Mouse (Mus musculus): ENCODE measurements around the gene Apba2. TPM values are rescaled to one million over a fixed set of nuclear protein-coding genes. Genes with fewer than 3 reads are reported as not detected.

Apba2 gene
- total and polyA plus RNA-seq, 3 experiments: 0.11 TPM; not detected in 2

DNA sequence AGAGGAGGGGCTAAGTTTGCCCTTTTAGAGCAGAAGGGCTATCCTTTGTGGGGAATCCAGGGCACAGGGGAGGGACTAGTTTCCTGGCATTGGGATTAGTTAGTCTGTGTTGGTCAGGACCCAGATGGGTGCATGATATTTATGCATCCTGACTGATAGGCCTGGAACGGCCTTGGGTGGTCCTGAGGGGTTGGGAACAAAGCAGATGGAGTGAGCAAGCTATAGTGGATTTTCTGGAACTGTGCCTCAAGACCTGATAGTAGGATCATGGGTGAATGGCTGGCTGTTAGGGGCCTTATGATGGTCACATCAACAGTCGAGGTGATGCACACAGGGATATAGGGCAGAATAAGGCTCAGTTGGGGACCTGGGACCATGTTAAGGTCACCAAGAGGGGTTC, 8.4 kb downstream of the Apba2 start:
- Histone ChIP-seq H3K4me3 (ENCODE audit: low read depth, low read length) (no peak overlapping the region), H3K4me1 (ENCODE audit: insufficient read depth, low read depth, low read length) (no peaks in the 10 kb centered on the region)
- DNase-seq (ENCODE audit: low spot score): no peak

DNA sequence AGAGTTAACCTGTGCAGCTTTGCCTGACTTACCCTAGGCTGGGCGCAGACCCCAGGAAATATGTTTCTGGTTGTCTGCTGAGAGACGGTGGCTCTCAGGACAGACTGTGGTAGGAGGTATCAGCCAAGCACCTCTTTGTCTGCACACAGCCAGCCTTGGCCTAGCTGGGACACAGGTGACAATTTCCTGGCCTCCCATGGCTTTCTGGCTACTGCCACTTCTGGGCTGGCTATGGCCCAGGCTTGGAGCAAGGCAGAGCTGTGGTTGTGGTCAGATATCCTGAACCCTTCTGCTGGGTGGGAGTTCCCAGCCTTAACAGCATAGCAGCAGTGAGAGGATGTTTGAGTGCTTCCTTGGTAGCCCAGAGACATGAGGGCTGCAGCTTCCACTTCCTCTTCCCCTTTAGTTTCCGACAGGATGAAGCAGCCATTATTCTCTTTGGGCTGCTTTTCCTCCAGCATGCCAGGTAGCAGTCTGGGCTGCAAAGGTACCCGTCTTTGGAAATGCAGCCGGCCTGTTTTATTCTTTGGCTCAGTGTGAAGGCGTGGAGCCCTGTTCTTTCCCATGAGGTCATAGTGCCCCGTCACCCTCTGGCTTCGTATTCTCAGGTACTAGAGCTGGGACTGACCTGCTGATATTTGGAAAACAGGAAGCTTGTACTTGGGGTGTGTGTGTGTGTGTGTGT, 9.2 kb downstream of the Apba2 start:
- H3K27me3 ChIP-seq (ENCODE audit: insufficient read depth, low read length): no peaks in the 10 kb centered on the region
- H3K36me3 ChIP-seq (replicated peaks): no peaks in the 10 kb centered on the region
- ATAC-seq (ENCODE audit: extremely low read depth, insufficient number of reproducible peaks, low FRiP score, poor library complexity, severe bottlenecking) (no peak), DNase-seq (ENCODE audit: low spot score) (no peak)
- TF ChIP-seq CTCF (IDR thresholded peaks at IDR 0.05; ENCODE audit: low read depth, low read length): no peak
- TF ChIP-seq GATA2 (IDR thresholded peaks at IDR 0.05; ENCODE audit: borderline replicate concordance, low read depth, low read length): no peak
- TF ChIP-seq TAL1 (conservative IDR thresholded peaks at IDR 0.05; ENCODE audit: low read depth, low read length): no peak
- TF ChIP-seq GATA1 (IDR thresholded peaks at IDR 0.05; ENCODE audit: borderline replicate concordance, low read length): no peak
- TF ChIP-seq POLR2AphosphoS5 (IDR thresholded peaks at IDR 0.05; ENCODE audit: insufficient replicate concordance, low read depth, low read length): no peak
- peaks cover 76% of the 10 kb centered on the region for H3K9me3 ChIP-seq (replicated peaks)
- no peaks in the 10 kb centered on the region for H3K4me1 ChIP-seq (ENCODE audit: insufficient read depth, low read depth, low read length)
- H3K4me3 ChIP-seq (ENCODE audit: low read depth, low read length): no peak overlapping the region

More for the DNA sequence above, 8.4 kb downstream of the Apba2 start:
- TF ChIP-seq GATA2 (IDR thresholded peaks at IDR 0.05; ENCODE audit: borderline replicate concordance, low read depth, low read length) (no peak), TAL1 (conservative IDR thresholded peaks at IDR 0.05; ENCODE audit: low read depth, low read length) (no peak), CTCF (IDR thresholded peaks at IDR 0.05; ENCODE audit: low read depth, low read length) (no peak), POLR2AphosphoS5 (IDR thresholded peaks at IDR 0.05; ENCODE audit: insufficient replicate concordance, low read depth, low read length) (no peak), GATA1 (IDR thresholded peaks at IDR 0.05; ENCODE audit: borderline replicate concordance, low read length) (no peak)
- no peaks in the 10 kb centered on the region for H3K36me3 ChIP-seq (replicated peaks)
- peaks cover 74% of the 10 kb centered on the region for H3K9me3 ChIP-seq (replicated peaks)
- no peak for ATAC-seq (ENCODE audit: extremely low read depth, insufficient number of reproducible peaks, low FRiP score, poor library complexity, severe bottlenecking)
- no peaks in the 10 kb centered on the region for H3K27me3 ChIP-seq (ENCODE audit: insufficient read depth, low read length)

DNA sequence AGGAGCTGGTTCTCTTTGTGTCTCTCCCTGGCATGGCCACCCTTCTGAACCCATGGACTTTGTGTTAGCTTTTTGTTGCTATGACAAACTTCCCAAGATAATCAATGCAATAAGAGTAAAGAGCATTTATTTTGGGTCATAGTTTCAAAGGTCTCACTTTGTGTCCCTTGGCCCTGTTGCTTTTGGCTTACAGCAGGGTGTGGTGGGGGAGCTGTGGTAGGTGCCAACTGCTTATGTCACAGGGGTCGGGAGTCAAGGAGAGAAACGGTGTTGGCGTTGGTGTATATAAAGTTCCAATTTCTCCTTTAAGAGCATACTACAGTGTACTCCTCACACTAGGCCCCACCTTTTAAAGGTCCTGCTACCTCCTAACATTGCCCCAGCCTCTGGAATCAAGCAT, 12.1 kb downstream of the Apba2 start:
- DNase-seq (ENCODE audit: low spot score): no peak
- Histone ChIP-seq H3K36me3 (replicated peaks) (no peaks in the 10 kb centered on the region), H3K4me3 (ENCODE audit: low read depth, low read length) (no peak overlapping the region), H3K27me3 (ENCODE audit: insufficient read depth, low read length) (no peaks in the 10 kb centered on the region), H3K4me1 (ENCODE audit: insufficient read depth, low read depth, low read length) (no peaks in the 10 kb centered on the region), H3K9me3 (replicated peaks) (peaks cover 64% of the 10 kb centered on the region)
- no peak for TF ChIP-seq GATA1 (IDR thresholded peaks at IDR 0.05; ENCODE audit: borderline replicate concordance, low read length)
- no peak for TF ChIP-seq CTCF (IDR thresholded peaks at IDR 0.05; ENCODE audit: low read depth, low read length)
- no peak for TF ChIP-seq GATA2 (IDR thresholded peaks at IDR 0.05; ENCODE audit: borderline replicate concordance, low read depth, low read length)
- TF ChIP-seq POLR2AphosphoS5 (IDR thresholded peaks at IDR 0.05; ENCODE audit: insufficient replicate concordance, low read depth, low read length): no peak
- TF ChIP-seq TAL1 (conservative IDR thresholded peaks at IDR 0.05; ENCODE audit: low read depth, low read length): no peak
- ATAC-seq (ENCODE audit: extremely low read depth, insufficient number of reproducible peaks, low FRiP score, poor library complexity, severe bottlenecking): no peak

DNA sequence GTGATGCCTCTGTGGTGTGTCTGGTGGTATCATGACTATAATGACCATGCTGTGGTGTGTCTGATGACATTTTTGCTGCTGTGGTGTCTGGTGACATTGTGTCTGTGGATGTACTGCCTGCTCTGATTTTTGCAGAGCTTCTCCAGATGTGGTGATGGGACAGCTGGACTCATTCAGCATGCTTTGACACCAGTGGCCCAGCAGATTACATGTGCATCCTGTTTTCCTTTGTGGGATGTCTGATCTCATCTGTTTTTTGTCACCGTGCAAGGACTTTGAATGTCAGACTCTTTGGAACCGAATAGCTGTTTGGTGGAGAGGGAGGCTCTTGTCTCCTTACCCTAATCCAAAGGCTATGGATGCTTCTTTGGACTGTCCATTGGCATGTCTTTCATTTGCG, 13.8 kb downstream of the Apba2 start:
- no peak for ATAC-seq (ENCODE audit: extremely low read depth, insufficient number of reproducible peaks, low FRiP score, poor library complexity, severe bottlenecking)
- H3K9me3 ChIP-seq (replicated peaks): peaks cover 59% of the 10 kb centered on the region
- TF ChIP-seq GATA2 (IDR thresholded peaks at IDR 0.05; ENCODE audit: borderline replicate concordance, low read depth, low read length) (no peak), CTCF (IDR thresholded peaks at IDR 0.05; ENCODE audit: low read depth, low read length) (no peak), GATA1 (IDR thresholded peaks at IDR 0.05; ENCODE audit: borderline replicate concordance, low read length) (no peak), POLR2AphosphoS5 (IDR thresholded peaks at IDR 0.05; ENCODE audit: insufficient replicate concordance, low read depth, low read length) (no peak), TAL1 (conservative IDR thresholded peaks at IDR 0.05; ENCODE audit: low read depth, low read length) (no peak)
- DNase-seq (ENCODE audit: low spot score): no peak
- no peak overlapping the region for H3K4me3 ChIP-seq (ENCODE audit: low read depth, low read length)
- no peaks in the 10 kb centered on the region for H3K4me1 ChIP-seq (ENCODE audit: insufficient read depth, low read depth, low read length)
- no peaks in the 10 kb centered on the region for H3K36me3 ChIP-seq (replicated peaks)
- H3K27me3 ChIP-seq (ENCODE audit: insufficient read depth, low read length): no peaks in the 10 kb centered on the region

DNA sequence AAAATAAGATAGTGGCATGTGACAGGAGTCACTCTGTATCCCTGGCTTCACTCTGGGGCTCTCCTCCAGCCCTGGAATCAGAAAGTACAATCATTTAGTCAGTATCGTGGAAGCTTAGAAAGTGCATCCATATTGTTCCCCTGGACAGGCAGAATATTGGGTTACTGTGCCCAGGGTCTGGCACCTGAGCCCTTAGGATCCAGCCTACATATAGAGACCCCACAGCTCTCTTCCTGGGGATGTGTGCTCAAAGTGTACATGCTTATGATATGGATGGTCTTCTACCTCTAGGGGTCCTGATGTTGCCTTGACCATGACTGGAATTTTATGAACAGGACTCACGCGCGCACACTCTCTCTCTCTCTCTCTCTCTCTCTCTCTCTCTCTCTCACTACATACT, 14.4 kb downstream of the Apba2 start:
- no peak for TF ChIP-seq POLR2AphosphoS5 (IDR thresholded peaks at IDR 0.05; ENCODE audit: insufficient replicate concordance, low read depth, low read length)
- TF ChIP-seq GATA1 (IDR thresholded peaks at IDR 0.05; ENCODE audit: borderline replicate concordance, low read length): no peak
- no peak for TF ChIP-seq CTCF (IDR thresholded peaks at IDR 0.05; ENCODE audit: low read depth, low read length)
- TF ChIP-seq TAL1 (conservative IDR thresholded peaks at IDR 0.05; ENCODE audit: low read depth, low read length): no peak
- TF ChIP-seq GATA2 (IDR thresholded peaks at IDR 0.05; ENCODE audit: borderline replicate concordance, low read depth, low read length): no peak
- no peak for DNase-seq (ENCODE audit: low spot score)
- no peaks in the 10 kb centered on the region for H3K36me3 ChIP-seq (replicated peaks)
- no peaks in the 10 kb centered on the region for H3K4me1 ChIP-seq (ENCODE audit: insufficient read depth, low read depth, low read length)
- H3K4me3 ChIP-seq (ENCODE audit: low read depth, low read length): no peak overlapping the region
- ATAC-seq (ENCODE audit: extremely low read depth, insufficient number of reproducible peaks, low FRiP score, poor library complexity, severe bottlenecking): no peak
- H3K9me3 ChIP-seq (replicated peaks): peaks cover 55% of the 10 kb centered on the region
- no peaks in the 10 kb centered on the region for H3K27me3 ChIP-seq (ENCODE audit: insufficient read depth, low read length)

DNA sequence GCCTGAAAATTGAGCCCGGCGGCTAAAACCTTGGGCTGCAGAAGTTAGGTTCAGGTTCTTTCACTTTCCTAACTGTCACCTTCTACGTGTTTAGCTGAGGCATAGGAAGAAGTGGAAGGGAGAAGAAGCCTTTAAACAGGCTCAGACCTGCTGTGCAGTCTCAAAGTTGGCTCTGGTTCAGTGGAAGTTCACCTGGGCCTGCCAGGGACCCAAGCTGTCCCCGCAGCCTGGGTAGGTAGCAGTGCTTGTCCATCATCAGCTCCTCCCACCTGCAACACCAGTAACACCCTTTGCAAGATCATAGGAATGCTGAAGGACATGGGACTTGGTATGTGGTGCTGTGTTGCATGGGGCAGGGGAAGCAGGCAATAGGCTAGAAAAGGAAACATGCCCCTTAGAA, 17.6 kb downstream of the Apba2 start:
- H3K4me3 ChIP-seq (ENCODE audit: low read depth, low read length): no peak overlapping the region
- H3K36me3 ChIP-seq (replicated peaks): no peaks in the 10 kb centered on the region
- peaks cover 50% of the 10 kb centered on the region for H3K9me3 ChIP-seq (replicated peaks)
- TF ChIP-seq POLR2AphosphoS5 (IDR thresholded peaks at IDR 0.05; ENCODE audit: insufficient replicate concordance, low read depth, low read length) (no peak), GATA1 (IDR thresholded peaks at IDR 0.05; ENCODE audit: borderline replicate concordance, low read length) (no peak), GATA2 (IDR thresholded peaks at IDR 0.05; ENCODE audit: borderline replicate concordance, low read depth, low read length) (no peak), CTCF (IDR thresholded peaks at IDR 0.05; ENCODE audit: low read depth, low read length) (no peak), TAL1 (conservative IDR thresholded peaks at IDR 0.05; ENCODE audit: low read depth, low read length) (no peak)
- DNase-seq (ENCODE audit: low spot score) (no peak), ATAC-seq (ENCODE audit: extremely low read depth, insufficient number of reproducible peaks, low FRiP score, poor library complexity, severe bottlenecking) (no peak)
- no peaks in the 10 kb centered on the region for H3K27me3 ChIP-seq (ENCODE audit: insufficient read depth, low read length)
- H3K4me1 ChIP-seq (ENCODE audit: insufficient read depth, low read depth, low read length): no peaks in the 10 kb centered on the region

All from G1E (cell line).